Mouse (Mus musculus) megakaryocyte, embryonic 14.5 days (primary cell): Measurements from ENCODE around the gene Mapk7. TPM values are rescaled to one million over a fixed set of nuclear protein-coding genes. Genes with fewer than 3 reads are reported as not detected.

Experiments used
- H3K27me3 ChIP-seq: replicated peaks from 2 replicates; pipeline ENCODE3; 2012; ENCODE audit warnings: inconsistent platforms
- H3K36me3 ChIP-seq: replicated peaks from 2 replicates; pipeline ENCODE3; 2012; ENCODE audit warnings: low read length, inconsistent platforms, mixed read lengths
- H3K4me1 ChIP-seq: 2 replicates; pipeline ENCODE4 v1.6.1; 2012; ENCODE audit warnings: inconsistent platforms
- H3K4me3 ChIP-seq: replicated peaks from 2 replicates; pipeline ENCODE3; 2012; ENCODE audit warnings: moderate library complexity, mild to moderate bottlenecking, inconsistent platforms
- H3K9me3 ChIP-seq: 2 replicates; pipeline ENCODE4 v1.6.1; 2012; ENCODE audit warnings: inconsistent platforms
- FLI1 ChIP-seq: IDR thresholded peaks from 2 replicates; pipeline ENCODE4 v1.6.1; 2012; ENCODE audit warnings: low read length, inconsistent platforms, mixed read lengths
- GATA1 ChIP-seq: IDR thresholded peaks from 3 replicates; pipeline ENCODE4 v1.6.1; 2012; ENCODE audit warnings: mixed read lengths, low read length, inconsistent platforms, borderline replicate concordance
- polyA plus RNA-seq: library from polyadenylated mRNA; stranded (reverse); fragments of >175 nt; gene quantifications from 2 replicates; pipeline ENCODE4 v1.2.3, GENCODE M21; 2012; ENCODE audit warnings: low replicate concordance; ENCODE audit not compliant: insufficient read depth

Gene Mapk7
- polyA plus RNA-seq, 1 experiment: 21.5 TPM

GRCm38 (mm10) chr11:61484256-61484612 lies 10.0 kb downstream of the Mapk7 start:
- Histone ChIP-seq H3K36me3 (peaks cover 17% of the 10 kb centered on the region), H3K27me3 (peaks cover 70% of the 10 kb centered on the region), H3K4me3 (no peak overlapping the region)

DNA sequence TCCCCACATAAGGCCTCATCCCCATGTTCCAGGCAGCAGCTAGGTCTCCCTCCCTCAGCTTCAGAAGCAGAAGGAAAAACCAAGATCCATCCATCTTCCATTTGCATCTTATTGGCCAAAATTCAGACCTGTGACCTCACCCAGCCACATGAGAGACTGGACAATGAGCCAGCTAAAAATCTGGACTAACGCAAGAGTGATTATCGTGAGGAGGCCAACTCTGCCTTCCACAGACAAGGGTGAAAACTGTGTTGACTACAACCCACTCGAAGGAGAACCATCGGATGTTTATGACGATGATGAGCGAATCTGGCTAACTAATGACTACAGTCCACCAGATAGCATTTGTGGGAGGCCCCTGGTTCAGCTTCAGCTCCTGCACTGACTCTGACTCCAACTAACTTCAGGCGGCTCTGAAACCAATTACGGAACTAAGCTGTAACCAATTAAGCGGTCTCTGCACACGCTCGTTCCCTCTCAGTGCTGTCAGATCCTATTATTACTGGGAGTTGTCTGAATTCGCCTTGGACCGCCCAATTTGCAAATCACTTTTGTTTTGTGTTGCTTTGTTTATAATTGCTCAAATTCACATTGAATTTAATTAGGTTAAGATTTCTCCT lies 10.9 kb downstream of the Mapk7 start:
- TF ChIP-seq GATA1 (no peak), FLI1 (no peak)
- Histone ChIP-seq H3K27me3 (peaks cover 72% of the 10 kb centered on the region), H3K4me3 (no peak overlapping the region), H3K9me3 (no peaks in the 10 kb centered on the region), H3K4me1 (no peaks in the 10 kb centered on the region), H3K36me3 (peaks cover 8% of the 10 kb centered on the region)

More at GRCm38 (mm10) chr11:61484256-61484612, 10.0 kb downstream of the Mapk7 start:
- TF ChIP-seq GATA1: no peak
- TF ChIP-seq FLI1: no peak
- no peaks in the 10 kb centered on the region for H3K9me3 ChIP-seq
- H3K4me1 ChIP-seq: no peaks in the 10 kb centered on the region

GRCm38 (mm10) chr11:61481239-61482090 lies 12.7 kb downstream of the Mapk7 start:
- TF ChIP-seq FLI1 (no peak), GATA1 (no peak)
- Histone ChIP-seq H3K27me3 (peaks cover 73% of the 10 kb centered on the region), H3K36me3 (no peaks in the 10 kb centered on the region), H3K9me3 (no peaks in the 10 kb centered on the region), H3K4me1 (no peaks in the 10 kb centered on the region), H3K4me3 (no peak overlapping the region)

DNA sequence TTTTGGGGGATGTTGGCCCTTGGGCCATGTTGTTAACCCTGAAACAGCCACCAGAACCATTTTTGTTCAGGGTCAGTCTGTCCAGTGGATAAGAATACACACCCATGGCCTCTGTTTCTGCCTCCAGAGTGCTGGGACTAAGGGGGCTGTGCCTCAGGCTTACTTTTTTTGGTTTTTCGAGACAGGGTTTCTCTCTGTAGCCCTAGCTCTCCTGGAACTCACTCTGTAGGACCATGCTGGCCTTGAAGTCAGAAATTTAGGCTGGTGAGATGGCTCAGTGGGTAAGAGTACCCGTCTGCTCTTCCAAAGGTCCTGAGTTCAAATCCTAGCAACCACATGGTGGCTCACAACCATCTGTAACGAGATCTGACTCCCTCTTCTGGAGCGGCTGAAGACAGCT lies 15.4 kb downstream of the Mapk7 start:
- no peak overlapping the region for H3K4me3 ChIP-seq
- TF ChIP-seq FLI1 (no peak), GATA1 (no peak)

DNA sequence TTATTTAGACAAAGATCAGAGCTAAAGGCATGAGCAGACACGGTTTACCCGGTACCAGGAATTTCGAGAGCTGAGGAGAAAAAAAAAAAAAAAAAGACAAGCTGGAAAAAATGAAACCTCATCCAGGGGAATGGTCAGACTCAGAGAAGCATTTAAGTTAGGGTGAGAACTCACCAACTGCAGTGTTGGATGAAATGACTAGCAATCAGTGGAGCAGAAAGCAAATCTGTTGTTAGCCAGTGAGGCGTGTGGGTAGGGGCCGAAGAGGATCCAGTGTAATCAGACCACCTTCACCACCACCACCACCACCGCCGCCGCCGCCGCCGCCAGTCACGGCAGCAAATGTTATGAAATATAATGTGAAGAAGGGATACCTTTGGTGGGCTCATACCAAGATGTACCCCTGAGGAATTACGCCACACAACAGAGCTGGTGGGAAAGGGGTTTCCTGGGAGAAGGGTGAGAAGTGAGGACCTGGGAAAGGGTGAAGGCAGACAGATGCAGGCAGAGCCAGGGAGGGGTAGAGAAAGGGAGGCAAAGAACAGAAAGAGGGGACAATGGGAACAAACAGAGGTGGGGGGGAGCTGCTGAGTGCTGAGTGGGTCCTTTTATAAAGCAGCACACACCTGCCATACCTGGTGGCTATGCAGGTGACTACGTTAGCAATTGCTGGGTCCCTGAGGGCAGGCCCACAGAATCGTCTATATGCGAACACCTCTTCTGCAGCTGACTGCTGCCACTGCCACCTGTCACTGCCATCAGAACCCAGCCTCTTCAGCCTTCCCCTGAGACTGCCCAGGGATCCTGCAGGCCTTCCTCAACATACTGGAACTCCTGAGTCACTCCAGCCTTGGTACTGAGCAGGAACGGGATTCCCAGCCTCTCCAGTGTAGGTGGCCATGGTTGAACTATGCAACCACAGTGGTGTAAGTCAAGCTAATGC lies 16.4 kb downstream of the Mapk7 start:
- TF ChIP-seq GATA1: no peak
- no peak for TF ChIP-seq FLI1
- Histone ChIP-seq H3K9me3 (no peaks in the 10 kb centered on the region), H3K4me1 (no peaks in the 10 kb centered on the region), H3K36me3 (no peaks in the 10 kb centered on the region), H3K4me3 (no peak overlapping the region), H3K27me3 (peaks cover 56% of the 10 kb centered on the region)

More for the DNA sequence above, 15.4 kb downstream of the Mapk7 start:
- H3K27me3 ChIP-seq: peaks cover 58% of the 10 kb centered on the region
- no peaks in the 10 kb centered on the region for H3K4me1 ChIP-seq
- H3K9me3 ChIP-seq: no peaks in the 10 kb centered on the region
- no peaks in the 10 kb centered on the region for H3K36me3 ChIP-seq

DNA sequence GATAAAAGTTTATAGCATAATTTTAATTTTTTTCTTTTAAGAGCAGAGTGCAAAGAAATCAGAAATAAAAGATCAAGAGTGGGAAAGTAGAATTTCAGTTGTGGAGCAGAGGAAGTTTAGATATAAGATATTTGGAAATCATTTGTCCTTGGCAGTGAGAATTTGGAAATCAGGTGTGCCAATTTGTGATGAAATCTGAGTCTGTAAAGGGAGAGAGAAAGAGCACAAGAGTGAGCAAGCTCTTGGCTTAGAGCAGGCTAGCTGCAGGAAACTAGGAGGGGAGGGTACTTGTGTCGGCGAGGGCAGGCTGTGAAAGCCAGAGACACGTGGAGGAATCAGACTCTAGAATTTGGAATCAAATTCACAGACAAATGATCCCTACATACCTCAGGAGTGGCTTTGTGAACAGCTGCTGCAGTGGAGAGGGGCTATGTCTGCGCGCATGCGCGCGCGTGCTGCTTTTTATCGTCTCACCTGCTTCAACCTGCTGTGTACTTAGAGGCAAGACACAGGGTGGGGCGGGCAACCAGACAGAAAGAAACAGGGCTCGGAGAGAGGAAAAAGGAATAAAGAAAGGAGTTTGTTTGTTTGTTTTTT lies 17.3 kb downstream of the Mapk7 start:
- no peaks in the 10 kb centered on the region for H3K36me3 ChIP-seq
- H3K4me1 ChIP-seq: no peaks in the 10 kb centered on the region
- no peak overlapping the region for H3K4me3 ChIP-seq
- TF ChIP-seq FLI1 (no peak), GATA1 (no peak)
- peaks cover 53% of the 10 kb centered on the region for H3K27me3 ChIP-seq
- no peaks in the 10 kb centered on the region for H3K9me3 ChIP-seq

DNA sequence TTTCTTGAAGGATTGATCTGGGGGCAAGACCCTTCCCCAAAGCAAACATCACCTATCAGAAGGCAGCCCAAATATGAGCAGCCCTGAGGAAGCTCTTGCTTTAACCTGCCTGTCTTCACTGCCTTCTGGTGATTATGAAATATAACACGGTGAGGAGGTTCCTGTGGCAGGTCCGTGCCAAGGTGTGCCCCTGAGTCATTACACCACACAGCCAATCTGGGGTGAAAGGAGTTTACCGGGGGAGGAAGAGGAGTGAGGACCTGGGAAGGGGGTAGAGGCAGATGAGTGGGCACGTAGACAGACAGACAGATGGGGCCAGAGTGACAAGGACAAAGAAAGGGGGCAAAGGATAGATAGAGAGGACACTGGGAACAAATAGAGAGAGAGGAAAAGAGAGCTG lies 20.6 kb downstream of the Mapk7 start:
- no peaks in the 10 kb centered on the region for H3K9me3 ChIP-seq
- peaks cover 16% of the 10 kb centered on the region for H3K4me1 ChIP-seq
- no peak overlapping the region for H3K4me3 ChIP-seq
- TF ChIP-seq GATA1: no peak
- TF ChIP-seq FLI1: no peak
- H3K27me3 ChIP-seq: peaks cover 51% of the 10 kb centered on the region
- H3K36me3 ChIP-seq: no peaks in the 10 kb centered on the region

- H3K9me3 ChIP-seq: no peaks in the 10 kb centered on the region
Observed at GRCm38 (mm10) chr11:61470880-61471279, 23.3 kb downstream of the Mapk7 start.

DNA sequence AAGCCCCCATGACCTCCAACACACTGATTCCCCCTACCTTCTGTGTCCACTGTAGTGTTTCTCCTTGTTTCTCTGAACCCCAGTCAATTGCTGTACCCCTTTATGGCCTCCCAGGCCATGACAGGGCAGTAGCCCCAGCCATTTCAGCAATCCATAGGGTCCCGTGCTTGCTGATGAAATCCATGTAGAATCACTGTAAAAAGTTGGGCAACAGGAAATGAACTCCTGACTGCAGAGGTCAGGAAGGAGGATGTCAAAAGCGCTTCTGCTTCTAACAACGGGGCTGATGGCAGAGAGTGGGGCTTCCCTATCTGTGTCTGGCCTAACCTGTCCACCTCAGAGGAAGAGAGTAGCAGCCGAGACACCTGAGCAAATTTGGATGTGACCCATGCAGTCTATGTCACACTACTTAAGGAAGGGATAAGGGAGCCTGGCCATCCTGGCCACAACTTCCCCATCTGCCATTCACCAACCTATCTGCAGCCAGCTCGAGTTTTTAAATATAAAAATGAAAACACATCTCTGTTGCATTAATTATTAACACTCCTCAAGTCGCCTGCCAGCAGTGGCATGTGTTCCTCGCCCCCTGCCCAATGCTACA lies 24.8 kb downstream of the Mapk7 start:
- H3K4me3 ChIP-seq: no peak overlapping the region
- H3K4me1 ChIP-seq: peaks cover 16% of the 10 kb centered on the region
- H3K27me3 ChIP-seq: peaks cover 55% of the 10 kb centered on the region
- TF ChIP-seq FLI1 (no peak), GATA1 (no peak)
- no peaks in the 10 kb centered on the region for H3K36me3 ChIP-seq
- H3K9me3 ChIP-seq: no peaks in the 10 kb centered on the region

More at GRCm38 (mm10) chr11:61470880-61471279, 23.3 kb downstream of the Mapk7 start:
- TF ChIP-seq FLI1: no peak
- no peak for TF ChIP-seq GATA1
- peaks cover 16% of the 10 kb centered on the region for H3K4me1 ChIP-seq
- no peak overlapping the region for H3K4me3 ChIP-seq
- no peaks in the 10 kb centered on the region for H3K36me3 ChIP-seq
- H3K27me3 ChIP-seq: peaks cover 52% of the 10 kb centered on the region
